Mouse (Mus musculus) ES-E14 (cell line): ENCODE measurements around the gene Cald1.

ENCODE experiments used
- CHD2 ChIP-seq: IDR thresholded peaks from 2 replicates; pipeline ENCODE4 v1.6.1; 2014; ENCODE audit warnings: mild to moderate bottlenecking, low read depth, low read length, inconsistent platforms
- HCFC1 ChIP-seq: IDR thresholded peaks from 2 replicates; pipeline ENCODE4 v1.6.1; 2012; ENCODE audit warnings: low read length, inconsistent platforms, borderline replicate concordance; ENCODE audit not compliant: insufficient read depth
- MAFK ChIP-seq: IDR thresholded peaks from 2 replicates; pipeline ENCODE4 v1.6.1; 2014; ENCODE audit warnings: mild to moderate bottlenecking, low read depth, low read length, inconsistent platforms; ENCODE audit not compliant: insufficient read depth
- ZC3H11A ChIP-seq: IDR thresholded peaks from 2 replicates; pipeline ENCODE4 v1.6.1; 2012; ENCODE audit warnings: low read depth, mild to moderate bottlenecking, inconsistent platforms, low read length, borderline replicate concordance
- ZNF384 ChIP-seq: IDR thresholded peaks from 2 replicates; pipeline ENCODE4 v1.6.1; 2012; ENCODE audit warnings: low read depth, low read length, inconsistent platforms

DNA sequence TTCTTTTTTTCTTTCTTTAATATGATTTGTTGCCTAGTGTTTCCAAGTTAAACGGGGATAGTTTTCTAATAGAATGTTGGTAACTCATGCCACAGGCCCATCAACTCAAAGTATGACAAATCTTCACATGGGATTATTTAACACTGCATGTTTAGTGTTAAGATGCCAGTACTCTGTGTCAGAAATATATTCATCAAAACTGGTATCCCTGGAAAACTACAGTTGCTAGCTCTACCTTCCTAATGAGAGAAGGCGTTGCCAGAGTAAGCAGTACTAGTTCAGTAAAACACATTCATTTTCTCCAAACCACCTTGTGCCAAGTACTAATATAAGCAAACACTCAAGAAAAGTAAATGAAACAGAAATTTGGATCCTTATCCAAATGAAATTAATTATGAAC, 171.7 kb downstream of the Cald1 start:
- TF ChIP-seq CHD2, result no peak
- TF ChIP-seq ZNF384, result no peak
- TF ChIP-seq HCFC1, result no peak
- no peak for TF ChIP-seq ZC3H11A
- no peak for TF ChIP-seq MAFK
